Mouse (Mus musculus): ENCODE measurements around the gene Patj.

DNA sequence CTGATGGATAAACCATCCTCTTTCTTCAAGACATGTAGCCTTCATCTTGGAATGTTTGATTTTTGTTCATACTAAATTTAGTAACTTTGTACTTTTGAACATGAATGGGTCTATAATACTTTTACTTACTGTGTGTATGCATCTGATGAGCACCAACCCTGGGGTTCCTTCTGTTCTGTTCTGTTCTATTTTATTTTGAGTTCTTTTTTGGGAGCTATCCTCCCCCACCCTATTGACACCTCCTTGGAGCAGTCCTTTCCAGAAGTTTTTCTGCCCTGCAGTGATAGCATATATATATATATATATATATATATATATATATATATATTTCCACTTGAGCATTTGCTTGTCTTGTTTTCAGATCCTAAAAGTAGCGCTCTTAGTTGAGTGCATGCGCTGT is 57.1 kb downstream of the Patj start:
- TF ChIP-seq TBP (IDR thresholded peaks at IDR 0.05; ENCODE audit: low read depth, low read length) (no peak), E2F4 (IDR thresholded peaks at IDR 0.05; ENCODE audit: borderline replicate concordance, low read depth, low read length) (no peak), TAL1 (IDR thresholded peaks at IDR 0.05; ENCODE audit: low read length) (no peak), POLR2A (IDR thresholded peaks at IDR 0.05; ENCODE audit: control insufficient read depth in 1 of 2, insufficient read depth in 1 of 2, low read depth in 1 of 2, low read length in 2 of 2, poor library complexity in 1 of 2) (no peak), USF1 (IDR thresholded peaks at IDR 0.05; ENCODE audit: low read depth, low read length) (no peak), MYB (IDR thresholded peaks at IDR 0.05; ENCODE audit: low read depth, low read length) (no peak), CHD1 (IDR thresholded peaks at IDR 0.05; ENCODE audit: low read depth, low read length) (no peak)
